Mouse (Mus musculus) monocyte, adult 5-6 weeks (primary cell): ENCODE data around the gene Fgfr2. TPM values are rescaled to one million over a fixed set of nuclear protein-coding genes. Genes with fewer than 3 reads are reported as not detected.

Experiments
- ATAC-seq: fragments of 153-309, 156-312 bp; replicated peaks from 2 replicates; pipeline ENCODE4 v1.8.0; 2017; ENCODE audit warnings: mild to moderate bottlenecking; ENCODE audit not compliant: low TSS enrichment, insufficient number of reproducible peaks, severe bottlenecking, poor library complexity, low FRiP score
- total RNA-seq: library from RNA; stranded (forward); fragments of 200-1000, 200-491, 200-594 nt; gene quantifications from 3 replicates; pipeline ENCODE4 v1.2.3, GENCODE M21; 2017

The Fgfr2 gene
- total RNA-seq, 1 experiment from 2014 or later: not detected

DNA sequence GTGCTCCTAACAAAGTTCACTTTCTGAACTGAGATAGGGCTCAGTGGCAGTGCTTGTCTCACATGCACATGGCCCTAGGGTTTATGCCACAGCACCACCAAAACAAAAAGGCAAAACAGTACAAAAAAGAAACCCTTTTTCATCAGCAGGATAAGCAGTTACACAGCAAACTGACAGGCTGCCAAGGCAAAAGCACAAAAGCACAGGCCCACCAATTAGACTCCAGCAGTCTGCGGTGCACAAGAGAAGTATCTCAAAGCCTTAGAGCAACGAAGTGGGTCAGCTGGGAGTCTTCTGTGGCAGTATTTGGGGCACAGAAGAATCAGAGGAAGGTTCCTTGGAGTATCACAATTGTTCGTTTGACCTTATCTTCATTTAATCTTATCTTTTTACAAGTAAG, 302.5 kb downstream of the Fgfr2 start:
- ATAC-seq: no peak

GRCm38 (mm10) chr7:132817056-132817455, 306.1 kb downstream of the Fgfr2 start:
- ATAC-seq: no peak

- no peak for ATAC-seq
These were observed 306.6 kb downstream of the Fgfr2 start for GRCm38 (mm10) chr7:132816528-132816927.

- no peak for ATAC-seq
These were observed 308.1 kb downstream of the Fgfr2 start for GRCm38 (mm10) chr7:132815081-132815480.

DNA sequence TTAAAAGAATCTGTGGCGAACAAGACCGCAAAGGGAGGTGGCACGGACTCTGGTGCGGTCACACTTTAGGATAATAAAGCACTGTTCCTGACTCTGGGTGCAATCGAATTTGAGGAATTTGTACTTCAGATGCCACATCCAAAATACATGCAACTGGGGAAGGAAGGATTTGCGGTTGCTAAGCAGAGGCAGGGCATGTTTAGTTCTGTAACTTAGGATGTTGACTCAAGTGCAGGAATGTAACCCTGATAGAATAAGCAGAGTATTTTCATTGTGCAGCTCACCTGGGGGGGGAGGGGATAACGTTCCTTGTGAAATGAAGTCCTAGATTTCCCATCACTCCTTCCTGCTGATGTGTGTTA, 309.1 kb downstream of the Fgfr2 start:
- ATAC-seq: 0 out of 2 replicates have a peak, but pooled peaks have one; percentile 10

GRCm38 (mm10) chr7:132813416-132814088, 309.6 kb downstream of the Fgfr2 start, which contains the start of gene Fam53b:
Gene Fam53b, minus strand, starts transcription at chr7:132813886.
- 0 out of 2 replicates have a peak, but pooled peaks have one; percentile 34 for ATAC-seq

GRCm38 (mm10) chr7:132812619-132813415, 310.3 kb downstream of the Fgfr2 start:
- ATAC-seq: peak; percentile 28

- no peak for ATAC-seq
These were observed 311.2 kb downstream of the Fgfr2 start for GRCm38 (mm10) chr7:132811716-132812618.

DNA sequence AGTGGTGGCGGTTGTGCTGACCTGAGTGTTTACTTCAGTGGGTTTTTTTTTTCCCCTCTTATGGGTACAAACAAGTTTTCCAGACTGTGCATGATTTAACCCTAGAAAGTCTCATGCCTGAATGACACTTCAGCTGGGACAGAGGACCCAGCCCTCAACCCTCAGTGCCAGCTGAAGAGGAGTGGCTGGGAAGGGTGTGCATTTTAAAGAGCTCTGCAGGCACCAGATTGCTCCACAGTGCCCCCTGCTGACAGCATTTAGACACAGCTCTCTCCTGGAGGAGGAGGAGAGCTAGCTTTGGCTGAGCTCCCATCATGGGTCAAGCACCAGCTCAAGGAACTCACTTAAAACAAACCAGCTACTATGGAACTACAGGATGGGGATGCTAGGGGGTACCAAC, 312.3 kb downstream of the Fgfr2 start:
- peak; percentile 77 for ATAC-seq

GRCm38 (mm10) chr7:132810368-132810767, 312.8 kb downstream of the Fgfr2 start:
- ATAC-seq: no peak

- no peak for ATAC-seq
These were observed 313.4 kb downstream of the Fgfr2 start for GRCm38 (mm10) chr7:132809721-132810120.

GRCm38 (mm10) chr7:132808841-132809682, 314.1 kb downstream of the Fgfr2 start:
- ATAC-seq: no peak

GRCm38 (mm10) chr7:132808051-132808796, 314.9 kb downstream of the Fgfr2 start:
- ATAC-seq: no peak

DNA sequence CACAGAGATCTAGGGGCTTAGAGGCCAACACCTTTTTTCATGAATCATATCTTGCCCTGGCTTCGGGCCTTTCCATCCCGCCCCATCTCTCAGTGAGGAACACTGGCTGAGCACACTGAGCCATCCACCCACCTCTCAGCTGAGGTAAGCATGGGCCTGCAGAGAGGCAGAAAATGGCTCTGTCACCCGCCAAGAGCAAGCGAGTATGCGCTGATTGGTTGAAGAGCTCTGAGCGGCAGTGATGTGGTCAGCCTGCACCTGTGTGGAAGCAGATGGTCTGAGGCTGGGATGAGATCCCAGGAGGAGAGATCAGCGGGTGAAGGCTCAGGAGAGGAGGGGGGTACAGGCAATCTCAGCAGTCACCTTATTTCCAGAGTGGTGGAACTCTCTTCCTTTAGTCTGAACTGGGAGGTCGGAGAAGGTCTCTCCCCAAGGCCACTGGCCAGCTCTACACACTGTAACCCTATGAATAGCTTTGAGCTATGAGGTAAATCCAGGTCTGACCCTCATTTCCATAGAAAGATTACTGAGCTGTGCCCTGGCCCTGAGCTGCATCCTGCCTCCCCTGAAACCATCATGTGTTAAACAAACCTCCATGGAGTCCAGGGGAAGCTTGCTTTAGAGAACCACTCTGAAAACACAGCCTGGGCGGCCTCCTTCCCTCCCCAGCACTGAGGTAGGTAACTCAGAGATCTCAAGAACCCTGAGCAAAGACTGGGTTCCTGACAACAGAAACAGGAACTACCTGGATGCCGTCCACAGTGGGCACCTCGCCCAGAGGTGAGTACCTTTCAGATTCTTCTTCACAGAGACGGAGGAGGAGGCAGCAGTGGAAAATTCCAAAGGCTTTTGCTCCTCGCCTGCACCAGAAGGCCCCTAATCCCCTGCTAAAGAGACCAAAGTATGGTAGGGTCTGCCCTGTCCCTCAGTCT, 316.0 kb downstream of the Fgfr2 start:
- no peak for ATAC-seq

DNA sequence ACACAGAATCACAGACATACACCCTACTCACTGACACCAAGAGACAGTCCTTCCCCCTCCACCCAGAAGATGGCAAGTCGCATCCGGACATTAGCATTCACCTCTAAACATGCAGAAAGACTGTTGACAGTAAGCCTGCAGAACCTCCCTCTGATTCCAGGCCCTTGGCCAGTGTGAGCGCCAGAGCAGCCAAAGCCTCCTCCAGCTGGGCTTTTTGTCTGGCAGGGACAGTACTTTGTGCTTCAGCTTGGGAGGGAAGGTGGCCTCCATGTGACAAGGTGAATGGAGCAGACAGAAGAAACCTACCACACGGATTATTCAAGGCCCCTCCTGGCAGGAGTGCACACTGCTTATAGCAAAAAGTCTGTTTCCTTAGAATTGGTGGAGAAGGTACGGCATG, 316.9 kb downstream of the Fgfr2 start:
- no peak for ATAC-seq

- ATAC-seq: no peak
These were observed 318.2 kb downstream of the Fgfr2 start for GRCm38 (mm10) chr7:132804951-132805350.

- no peak for ATAC-seq
These were observed 318.7 kb downstream of the Fgfr2 start for GRCm38 (mm10) chr7:132804461-132804860.
